Mouse (Mus musculus): Measurements from ENCODE around the gene Steap1. TPM values are rescaled to one million over a fixed set of nuclear protein-coding genes. Genes with fewer than 3 reads are reported as not detected.

Gene Steap1
- polyA plus RNA-seq, 1 experiment from 2014 or later, result 2.9 TPM

- Histone ChIP-seq H3K4me3 (ENCODE audit: control insufficient read depth in 1 of 2, insufficient read depth in 1 of 2, low read depth in 1 of 2, low read length in 2 of 2) (no peak overlapping the region), H3K4me1 (ENCODE audit: control insufficient read depth in 2 of 2, insufficient read depth in 2 of 2, low read length in 2 of 2) (no peaks in the 10 kb centered on the region), H3K27ac (replicated peaks in 1 of 2; ENCODE audit: control insufficient read depth in 1 of 2, insufficient read depth in 1 of 2, low read depth in 2 of 2, low read length in 2 of 2) (no peak overlapping the region), H3K9ac (ENCODE audit: low read length) (no peak overlapping the region), H3K27me3 (ENCODE audit: control insufficient read depth, insufficient read depth, low read length) (no peaks in the 10 kb centered on the region), H3K9me3 (ENCODE audit: control insufficient read depth, low read length) (no peaks in the 10 kb centered on the region), H3K36me3 (ENCODE audit: control insufficient read depth, insufficient read depth, low read length) (no peaks in the 10 kb centered on the region), H3K4me2 (ENCODE audit: low read length) (no peak overlapping the region)
- ATAC-seq (ENCODE audit: insufficient number of reproducible peaks, insufficient read depth, low FRiP score, low read depth), result no peak
- WGBS, result 88% methylated on average over 3 of the region's 3 CpGs
Observed at GRCm38 (mm10) chr5:5732208-5732607, 16.9 kb downstream of the Steap1 start.

- Histone ChIP-seq H3K9me3 (ENCODE audit: control insufficient read depth, low read length) (no peaks in the 10 kb centered on the region), H3K4me2 (ENCODE audit: low read length) (no peak overlapping the region), H3K9ac (ENCODE audit: low read length) (no peak overlapping the region), H3K36me3 (ENCODE audit: control insufficient read depth, insufficient read depth, low read length) (no peaks in the 10 kb centered on the region), H3K27ac (replicated peaks in 1 of 2; ENCODE audit: control insufficient read depth in 1 of 2, insufficient read depth in 1 of 2, low read depth in 2 of 2, low read length in 2 of 2) (no peak overlapping the region), H3K4me3 (ENCODE audit: control insufficient read depth in 1 of 2, insufficient read depth in 1 of 2, low read depth in 1 of 2, low read length in 2 of 2) (no peak overlapping the region), H3K4me1 (ENCODE audit: control insufficient read depth in 2 of 2, insufficient read depth in 2 of 2, low read length in 2 of 2) (no peaks in the 10 kb centered on the region), H3K27me3 (ENCODE audit: control insufficient read depth, insufficient read depth, low read length) (no peaks in the 10 kb centered on the region)
- 83% methylated on average over 4 of the region's 4 CpGs for WGBS
- no peak for ATAC-seq (ENCODE audit: insufficient number of reproducible peaks, insufficient read depth, low FRiP score, low read depth)
Observed at GRCm38 (mm10) chr5:5729904-5730303, 19.2 kb downstream of the Steap1 start.

DNA sequence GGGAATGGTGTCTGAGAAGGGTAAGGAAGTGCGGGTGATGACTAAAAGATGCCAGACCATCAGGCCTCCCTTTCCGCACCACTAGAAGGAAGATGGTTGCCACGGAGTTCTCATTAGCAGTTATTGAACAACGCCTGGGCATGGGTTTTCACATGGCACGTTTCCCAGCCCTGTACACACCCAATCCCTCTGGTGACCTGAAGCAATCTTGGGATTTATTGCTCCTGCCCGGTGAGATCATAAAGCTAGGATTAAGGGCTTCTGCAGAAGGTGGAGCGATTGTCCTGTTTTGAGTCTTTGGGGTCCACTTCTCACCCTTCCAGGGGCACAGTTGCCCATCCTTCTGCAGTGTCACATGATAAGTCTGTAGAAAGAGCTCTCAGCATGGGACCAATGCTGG lies 26.9 kb downstream of the Steap1 start:
- H3K4me1 ChIP-seq (ENCODE audit: control insufficient read depth in 2 of 2, insufficient read depth in 2 of 2, low read length in 2 of 2), result no peaks in the 10 kb centered on the region
- no peak overlapping the region for H3K4me2 ChIP-seq (ENCODE audit: low read length)
- WGBS, result 76% methylated on average over 7 of the region's 7 CpGs
- H3K27ac ChIP-seq (replicated peaks in 1 of 2; ENCODE audit: control insufficient read depth in 1 of 2, insufficient read depth in 1 of 2, low read depth in 2 of 2, low read length in 2 of 2), result no peak overlapping the region
- ATAC-seq (ENCODE audit: insufficient number of reproducible peaks, insufficient read depth, low FRiP score, low read depth), result no peak
- H3K9ac ChIP-seq (ENCODE audit: low read length), result no peak overlapping the region
- H3K9me3 ChIP-seq (ENCODE audit: control insufficient read depth, low read length), result no peaks in the 10 kb centered on the region
- no peak overlapping the region for H3K4me3 ChIP-seq (ENCODE audit: control insufficient read depth in 1 of 2, insufficient read depth in 1 of 2, low read depth in 1 of 2, low read length in 2 of 2)
- no peaks in the 10 kb centered on the region for H3K27me3 ChIP-seq (ENCODE audit: control insufficient read depth, insufficient read depth, low read length)
- H3K36me3 ChIP-seq (ENCODE audit: control insufficient read depth, insufficient read depth, low read length), result no peaks in the 10 kb centered on the region

GRCm38 (mm10) chr5:5711032-5711431 lies 38.1 kb downstream of the Steap1 start:
- WGBS, result 55% methylated on average over 4 of the region's 4 CpGs
- Histone ChIP-seq H3K9me3 (ENCODE audit: control insufficient read depth, low read length) (no peaks in the 10 kb centered on the region), H3K4me1 (ENCODE audit: control insufficient read depth in 2 of 2, insufficient read depth in 2 of 2, low read length in 2 of 2) (no peaks in the 10 kb centered on the region), H3K9ac (ENCODE audit: low read length) (no peak overlapping the region), H3K4me3 (ENCODE audit: control insufficient read depth in 1 of 2, insufficient read depth in 1 of 2, low read depth in 1 of 2, low read length in 2 of 2) (no peak overlapping the region), H3K4me2 (ENCODE audit: low read length) (no peak overlapping the region), H3K36me3 (ENCODE audit: control insufficient read depth, insufficient read depth, low read length) (no peaks in the 10 kb centered on the region), H3K27ac (replicated peaks in 1 of 2; ENCODE audit: control insufficient read depth in 1 of 2, insufficient read depth in 1 of 2, low read depth in 2 of 2, low read length in 2 of 2) (no peak overlapping the region), H3K27me3 (ENCODE audit: control insufficient read depth, insufficient read depth, low read length) (no peaks in the 10 kb centered on the region)
- ATAC-seq (ENCODE audit: insufficient number of reproducible peaks, insufficient read depth, low FRiP score, low read depth), result no peak

- H3K27ac ChIP-seq (replicated peaks in 1 of 2; ENCODE audit: control insufficient read depth in 1 of 2, insufficient read depth in 1 of 2, low read depth in 2 of 2, low read length in 2 of 2), result no peak overlapping the region
- no peaks in the 10 kb centered on the region for H3K27me3 ChIP-seq (ENCODE audit: control insufficient read depth, insufficient read depth, low read length)
- H3K4me1 ChIP-seq (ENCODE audit: control insufficient read depth in 2 of 2, insufficient read depth in 2 of 2, low read length in 2 of 2), result no peaks in the 10 kb centered on the region
- no peak overlapping the region for H3K4me2 ChIP-seq (ENCODE audit: low read length)
- H3K4me3 ChIP-seq (ENCODE audit: control insufficient read depth in 1 of 2, insufficient read depth in 1 of 2, low read depth in 1 of 2, low read length in 2 of 2), result no peak overlapping the region
- H3K9ac ChIP-seq (ENCODE audit: low read length), result no peak overlapping the region
- WGBS, result 65% methylated on average over 13 of the region's 13 CpGs
- no peaks in the 10 kb centered on the region for H3K36me3 ChIP-seq (ENCODE audit: control insufficient read depth, insufficient read depth, low read length)
- ATAC-seq (ENCODE audit: insufficient number of reproducible peaks, insufficient read depth, low FRiP score, low read depth), result no peak
- no peaks in the 10 kb centered on the region for H3K9me3 ChIP-seq (ENCODE audit: control insufficient read depth, low read length)
Observed at GRCm38 (mm10) chr5:5707341-5708278, 41.5 kb downstream of the Steap1 start.

DNA sequence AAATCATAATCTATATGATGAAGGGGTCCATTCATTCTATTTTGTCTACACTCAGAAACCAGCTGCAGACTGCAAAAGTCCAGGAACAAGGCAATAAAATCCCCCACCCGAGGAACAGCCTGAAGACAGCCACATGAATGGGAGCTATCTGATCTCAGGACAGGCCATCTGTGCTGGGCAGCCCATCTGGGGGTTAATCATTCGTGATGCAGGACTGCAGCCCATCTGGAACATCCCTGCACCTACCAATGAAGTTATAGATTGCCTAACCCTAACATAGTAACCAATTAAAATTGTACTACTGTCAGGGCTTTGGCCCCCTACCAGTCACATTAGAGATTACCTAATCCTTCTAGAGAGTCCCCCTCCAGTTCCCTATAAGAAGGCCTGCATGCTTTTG lies 44.1 kb downstream of the Steap1 start:
- H3K9me3 ChIP-seq (ENCODE audit: control insufficient read depth, low read length), result no peaks in the 10 kb centered on the region
- H3K4me3 ChIP-seq (ENCODE audit: control insufficient read depth in 1 of 2, insufficient read depth in 1 of 2, low read depth in 1 of 2, low read length in 2 of 2), result no peak overlapping the region
- no peaks in the 10 kb centered on the region for H3K27me3 ChIP-seq (ENCODE audit: control insufficient read depth, insufficient read depth, low read length)
- no peak overlapping the region for H3K27ac ChIP-seq (replicated peaks in 1 of 2; ENCODE audit: control insufficient read depth in 1 of 2, insufficient read depth in 1 of 2, low read depth in 2 of 2, low read length in 2 of 2)
- WGBS, result 67% methylated on average over 2 of the region's 2 CpGs
- H3K36me3 ChIP-seq (ENCODE audit: control insufficient read depth, insufficient read depth, low read length), result no peaks in the 10 kb centered on the region
- no peaks in the 10 kb centered on the region for H3K4me1 ChIP-seq (ENCODE audit: control insufficient read depth in 2 of 2, insufficient read depth in 2 of 2, low read length in 2 of 2)
- H3K9ac ChIP-seq (ENCODE audit: low read length), result no peak overlapping the region
- H3K4me2 ChIP-seq (ENCODE audit: low read length), result no peak overlapping the region
- no peak for ATAC-seq (ENCODE audit: insufficient number of reproducible peaks, insufficient read depth, low FRiP score, low read depth)

DNA sequence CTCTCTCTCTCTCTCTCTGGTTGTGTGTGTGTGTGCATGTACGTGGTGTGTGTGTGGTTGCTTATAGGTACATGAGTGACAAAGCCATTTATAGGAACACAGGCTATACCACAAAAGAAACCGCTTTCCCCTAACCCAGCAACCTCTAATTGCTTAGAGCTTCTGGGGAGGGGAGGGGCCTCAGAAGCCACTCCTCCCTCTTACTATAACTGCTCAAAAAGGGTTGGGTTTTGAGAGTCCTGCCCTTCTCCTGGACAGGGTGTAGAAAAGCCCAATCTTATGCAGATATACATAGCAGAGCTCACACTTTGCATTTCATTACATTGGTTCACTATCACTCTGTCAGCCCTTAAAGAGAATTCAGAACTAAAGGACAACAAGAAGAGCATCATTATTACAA lies 48.7 kb downstream of the Steap1 start:
- H3K4me2 ChIP-seq (ENCODE audit: low read length), result no peak overlapping the region
- no peak overlapping the region for H3K4me3 ChIP-seq (ENCODE audit: control insufficient read depth in 1 of 2, insufficient read depth in 1 of 2, low read depth in 1 of 2, low read length in 2 of 2)
- 100% methylated on average over 2 of the region's 2 CpGs for WGBS
- H3K4me1 ChIP-seq (ENCODE audit: control insufficient read depth in 2 of 2, insufficient read depth in 2 of 2, low read length in 2 of 2), result no peaks in the 10 kb centered on the region
- H3K36me3 ChIP-seq (ENCODE audit: control insufficient read depth, insufficient read depth, low read length), result no peaks in the 10 kb centered on the region
- no peak for ATAC-seq (ENCODE audit: insufficient number of reproducible peaks, insufficient read depth, low FRiP score, low read depth)
- no peak overlapping the region for H3K27ac ChIP-seq (replicated peaks in 1 of 2; ENCODE audit: control insufficient read depth in 1 of 2, insufficient read depth in 1 of 2, low read depth in 2 of 2, low read length in 2 of 2)
- no peaks in the 10 kb centered on the region for H3K9me3 ChIP-seq (ENCODE audit: control insufficient read depth, low read length)
- no peaks in the 10 kb centered on the region for H3K27me3 ChIP-seq (ENCODE audit: control insufficient read depth, insufficient read depth, low read length)
- H3K9ac ChIP-seq (ENCODE audit: low read length), result no peak overlapping the region

DNA sequence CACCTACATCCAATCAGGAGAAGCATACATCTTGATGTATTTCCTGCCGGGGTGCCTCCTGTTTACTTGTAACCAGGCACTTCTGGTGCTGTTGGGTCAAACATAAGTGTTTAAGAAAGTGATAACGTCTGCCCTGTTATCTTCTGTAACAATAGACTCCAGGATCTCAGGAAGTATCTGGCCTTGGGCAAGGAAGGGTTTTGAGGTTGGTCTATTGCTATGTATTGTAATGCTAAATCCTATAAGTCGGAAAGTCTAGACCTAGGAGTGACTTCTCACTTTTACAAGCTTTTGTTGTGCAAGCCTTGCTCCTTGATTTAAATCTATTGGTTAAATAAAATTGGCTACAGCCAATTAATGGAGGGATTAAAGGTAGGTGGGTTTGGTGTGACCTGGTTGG lies 50.3 kb downstream of the Steap1 start:
- no peaks in the 10 kb centered on the region for H3K27me3 ChIP-seq (ENCODE audit: control insufficient read depth, insufficient read depth, low read length)
- no peaks in the 10 kb centered on the region; a peak in 1 of 4 replicates for H3K4me1 ChIP-seq (ENCODE audit: control insufficient read depth in 2 of 2, insufficient read depth in 2 of 2, low read length in 2 of 2)
- no peak for ATAC-seq (ENCODE audit: insufficient number of reproducible peaks, insufficient read depth, low FRiP score, low read depth)
- no peak overlapping the region for H3K9ac ChIP-seq (ENCODE audit: low read length)
- H3K27ac ChIP-seq (replicated peaks in 1 of 2; ENCODE audit: control insufficient read depth in 1 of 2, insufficient read depth in 1 of 2, low read depth in 2 of 2, low read length in 2 of 2), result no peak overlapping the region
- WGBS, result 35% methylated on average over 3 of the region's 3 CpGs
- no peaks in the 10 kb centered on the region for H3K36me3 ChIP-seq (ENCODE audit: control insufficient read depth, insufficient read depth, low read length)
- no peak overlapping the region for H3K4me3 ChIP-seq (ENCODE audit: control insufficient read depth in 1 of 2, insufficient read depth in 1 of 2, low read depth in 1 of 2, low read length in 2 of 2)
- H3K9me3 ChIP-seq (ENCODE audit: control insufficient read depth, low read length), result no peaks in the 10 kb centered on the region
- H3K4me2 ChIP-seq (ENCODE audit: low read length), result no peak overlapping the region
